27 mouse cellular contexts compared by ENCODE assay signal in the genomic region with DNA sequence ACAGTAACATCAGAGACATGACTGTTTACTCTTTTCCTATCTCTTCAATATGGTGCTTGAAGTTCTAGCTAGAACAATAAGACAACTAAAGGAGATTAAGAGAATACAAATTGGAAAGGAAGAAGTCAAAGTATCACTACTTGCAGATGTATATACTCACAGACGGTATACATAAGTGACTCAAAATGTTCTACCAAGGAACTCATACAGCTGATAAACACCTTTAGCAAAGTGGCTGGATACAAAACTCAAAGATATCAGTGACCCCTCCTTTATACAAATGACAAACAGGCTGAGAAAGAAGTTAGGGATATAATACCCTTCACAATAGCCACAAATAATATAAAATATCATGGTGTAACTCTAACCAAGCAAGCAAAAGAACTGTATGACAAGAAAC. TPM values are rescaled to one million over a fixed set of nuclear protein-coding genes. Genes with fewer than 3 reads are reported as not detected.
A peak's percentile ranks its signal among the peaks of the same experiment; 100 is the strongest.
DNase-seq lines count a peak whose midpoint lies in the region; ATAC-seq and TF ChIP-seq lines count a peak whose summit lies in the region.
"Had no signal": no experiment of that assay in that cellular context is flagged by ENCODE, and none has a peak within 500 bp of the region (broad histone marks: within the 10 kb centered on the region; RNA-seq: fewer than 3 reads in every experiment).

No protein-coding gene starts in this region.

- peak; percentile 28 to 75; a peak in 3 of 4 replicates for TF ChIP-seq EP300 in MEL (IDR thresholded peaks at IDR 0.05; ENCODE audit: low read depth in 1 of 2, low read length in 2 of 2)
- TF ChIP-seq EP300 in liver, embryonic 14.5 days (IDR thresholded peaks at IDR 0.05; ENCODE audit: low read depth) = peak; percentile 43

- TF ChIP-seq RAD21 in MEL (IDR thresholded peaks at IDR 0.05; ENCODE audit: low read depth, low read length) = no peak

- DNase-seq in gastrocnemius, adult 2 months = no peak
- no peak for DNase-seq in gastrocnemius, adult 8-10 months (ENCODE audit: low spot score in 2 of 2)
- peak; percentile 51 for DNase-seq in MEL (ENCODE audit: low read depth, low spot score)
- no peak for DNase-seq in liver, embryonic 14.5 days (ENCODE audit: low read depth in 3 of 3, low spot score in 3 of 3)
- no peak for DNase-seq in spleen, adult 18-20 months
- DNase-seq in frontal cortex, postnatal 14 days (ENCODE audit: low spot score in 2 of 2) = no peak
- DNase-seq in kidney, postnatal 10 days = no peak
- DNase-seq: adrenal gland, postnatal 10 days; adrenal gland, postnatal 36 days; cerebellum, adult 18-20 months; cerebellum, adult 9-10 months; cerebellum, postnatal 14 days; gastrocnemius, postnatal 10 days; gastrocnemius, postnatal 36 days; heart, postnatal 10 days; heart, postnatal 36 days had no signal

- H3K36me3 ChIP-seq in MEL (ENCODE audit: control insufficient read depth in 1 of 2, insufficient read depth in 2 of 2, low read length in 2 of 2) = peaks cover 0 to 51% of the 10 kb centered on the region in 2 experiments; a peak in 2 of 4 replicates
- H3K36me3 ChIP-seq in liver, embryonic 14.5 days (replicated peaks; ENCODE audit: control insufficient read depth, insufficient read depth, low read depth) = no peaks in the 10 kb centered on the region
- H3K36me3 ChIP-seq: forebrain, embryonic 10.5 days; heart, embryonic 12.5 days; heart, embryonic 15.5 days; hindbrain, embryonic 10.5 days; hindbrain, embryonic 13.5 days had no signal

- H3K9me3 ChIP-seq in MEL (replicated peaks; ENCODE audit: insufficient read depth, low read length) = no peaks in the 10 kb centered on the region
- H3K9me3 ChIP-seq in liver, embryonic 14.5 days (ENCODE audit: control insufficient read depth, low read length) = no peaks in the 10 kb centered on the region
- H3K9me3 ChIP-seq: forebrain, embryonic 10.5 days; forebrain, embryonic 13.5 days; heart, embryonic 12.5 days; heart, embryonic 15.5 days; hindbrain, embryonic 10.5 days had no signal

- TF ChIP-seq POLR2A in MEL (IDR thresholded peaks at IDR 0.05; ENCODE audit: control insufficient read depth in 1 of 2, insufficient read depth in 1 of 2, low read depth in 1 of 2, low read length in 2 of 2, poor library complexity in 1 of 2) = no peak

- peaks cover 25 to 46% of the 10 kb centered on the region in 2 experiments for H3K4me1 ChIP-seq in MEL (ENCODE audit: control insufficient read depth in 1 of 2, insufficient read depth in 2 of 2, low read length in 2 of 2)
- H3K4me1 ChIP-seq in liver, embryonic 14.5 days (replicated peaks; ENCODE audit: control insufficient read depth in 2 of 2, insufficient read depth in 2 of 2, low read length in 1 of 2) = peaks cover 12 to 30% of the 10 kb centered on the region in 2 experiments
- H3K4me1 ChIP-seq: forebrain, embryonic 10.5 days; forebrain, embryonic 13.5 days; hindbrain, embryonic 10.5 days; hindbrain, embryonic 13.5 days had no signal

- no peak overlapping the region for H3K4me2 ChIP-seq in liver, embryonic 14.5 days (ENCODE audit: low read depth)
- H3K4me2 ChIP-seq: forebrain, embryonic 13.5 days; heart, embryonic 12.5 days; heart, embryonic 15.5 days; hindbrain, embryonic 13.5 days had no signal

- peak; percentile 38; the same call in 1 of the 2 replicates for ATAC-seq in liver, embryonic 14.5 days (ENCODE audit: insufficient read depth)
- 0 out of 2 replicates have a peak, but pooled peaks have one; percentile 41 for ATAC-seq in megakaryocyte progenitor cell, adult 5-6 weeks (replicated peaks; ENCODE audit: poor library complexity)
- ATAC-seq: forebrain, embryonic 13.5 days; forebrain, embryonic 16.5 days; hindbrain, embryonic 16.5 days; Patski had no signal

- H3K27me3 ChIP-seq in MEL (ENCODE audit: control insufficient read depth in 1 of 2, insufficient read depth in 2 of 2, low read length in 2 of 2) = no peaks in the 10 kb centered on the region
- no peaks in the 10 kb centered on the region for H3K27me3 ChIP-seq in liver, embryonic 14.5 days (ENCODE audit: control insufficient read depth, insufficient read depth, low read length)
- H3K27me3 ChIP-seq: forebrain, embryonic 13.5 days; heart, embryonic 12.5 days; heart, embryonic 15.5 days; hindbrain, embryonic 13.5 days; Patski had no signal

- H3K4me3 ChIP-seq in gastrocnemius, adult 2 months = no peak overlapping the region
- no peak overlapping the region for H3K4me3 ChIP-seq in MEL (ENCODE audit: control insufficient read depth in 1 of 2, insufficient read depth in 1 of 2, low read depth in 2 of 2, low read length in 2 of 2)
- H3K4me3 ChIP-seq in liver, embryonic 14.5 days (ENCODE audit: insufficient read depth in 1 of 2, low read depth in 2 of 2, low read length in 2 of 2) = no peak overlapping the region
- H3K4me3 ChIP-seq: forebrain, embryonic 10.5 days; forebrain, embryonic 13.5 days; heart, embryonic 12.5 days; heart, embryonic 15.5 days; hindbrain, embryonic 10.5 days; hindbrain, embryonic 13.5 days had no signal

- no peak for TF ChIP-seq CTCF in gastrocnemius, adult 2 months (IDR thresholded peaks at IDR 0.05)
- no peak for TF ChIP-seq CTCF in MEL (IDR thresholded peaks at IDR 0.05 in 2 of 3, conservative IDR thresholded peaks at IDR 0.05 in 1 of 3; ENCODE audit: control insufficient read depth in 1 of 3, insufficient read depth in 1 of 3, low read depth in 2 of 3, low read length in 3 of 3, poor library complexity in 1 of 3, severe bottlenecking in 1 of 3)
- no peak for TF ChIP-seq CTCF in liver, embryonic 14.5 days (IDR thresholded peaks at IDR 0.05; ENCODE audit: low read depth)

- H3K9ac ChIP-seq in MEL (ENCODE audit: control insufficient read depth, low read depth, low read length, poor library complexity, severe bottlenecking) = no peak overlapping the region
- H3K9ac ChIP-seq in liver, embryonic 14.5 days (replicated peaks) = no peak overlapping the region
- H3K9ac ChIP-seq: forebrain, embryonic 13.5 days; heart, embryonic 12.5 days; heart, embryonic 15.5 days; hindbrain, embryonic 13.5 days had no signal

- H3K79me2 ChIP-seq in MEL (ENCODE audit: control insufficient read depth, insufficient read depth, low read length, poor library complexity) = no peaks in the 10 kb centered on the region

- intact Hi-C loops in gastrocnemius, adult 2 months (cut with DNase I) = no loop called here

- WGBS in liver, embryonic 14.5 days (ENCODE audit: insufficient replicate concordance) = 27% methylated on average over 1 of the region's 1 CpGs

- H3K27ac ChIP-seq in gastrocnemius, adult 2 months = peak overlapping the region; percentile 90; the same call in 1 of the 2 replicates
- no peak overlapping the region for H3K27ac ChIP-seq in MEL (ENCODE audit: control insufficient read depth, low read depth, low read length)
- no peak overlapping the region for H3K27ac ChIP-seq in liver, embryonic 14.5 days
- H3K27ac ChIP-seq: forebrain, embryonic 10.5 days; forebrain, embryonic 13.5 days; heart, embryonic 15.5 days; hindbrain, embryonic 10.5 days; hindbrain, embryonic 13.5 days had no signal

TF ChIP-seq in MEL, 35 proteins besides CTCF, POLR2A, EP300 and RAD21:
- TF ChIP-seq KAT2A (conservative IDR thresholded peaks at IDR 0.05; ENCODE audit: low read depth, low read length) = no peak
- TF ChIP-seq TBP (IDR thresholded peaks at IDR 0.05; ENCODE audit: low read depth, low read length) = no peak
- TF ChIP-seq ETS1 (IDR thresholded peaks at IDR 0.05; ENCODE audit: low read depth, low read length) = peak; percentile 35; the same call in 1 of the 2 replicates
- TF ChIP-seq E2F4 (IDR thresholded peaks at IDR 0.05; ENCODE audit: borderline replicate concordance, low read depth, low read length) = no peak
- TF ChIP-seq GABPA (IDR thresholded peaks at IDR 0.05; ENCODE audit: low read depth, low read length) = no peak
- TF ChIP-seq GATA1 (IDR thresholded peaks at IDR 0.05; ENCODE audit: low read depth, low read length) = peak; percentile 41; the same call in 1 of the 2 replicates
- TF ChIP-seq TAL1 (IDR thresholded peaks at IDR 0.05; ENCODE audit: low read length) = peak; percentile 54
- TF ChIP-seq MYB (IDR thresholded peaks at IDR 0.05; ENCODE audit: low read depth, low read length) = no peak
- no peak for TF ChIP-seq ZC3H11A (IDR thresholded peaks at IDR 0.05; ENCODE audit: low read depth, low read length)
- peak; percentile 54; the same call in 1 of the 2 replicates for TF ChIP-seq TCF12 (IDR thresholded peaks at IDR 0.05; ENCODE audit: low read depth, low read length)

RNA-seq across cellular contexts. Expression of a gene that starts 40.6 kb away (rescaled TPM):
- total RNA-seq in gastrocnemius, adult 2 months (2021) = 100 to 1,000 TPM in 1 of 2 experiments, 10 to 100 TPM in 1; 73.7 to 109 TPM
- total RNA-seq in gastrocnemius, adult 8-10 months (2022) = 10 to 100 TPM; 60.1 to 87.3 (median 74.7) TPM
- total RNA-seq in MEL (2012; rRNA removed) = 1.7 and 2.8 TPM in 2 replicates
- under 1 TPM in 1 of 2 experiments, not detected in 1; 0.50 TPM for polyA plus RNA-seq in MEL (2012; ENCODE audit: insufficient read depth in 1 of 2, insufficient read length in 2 of 2, low read depth in 1 of 2, low replicate concordance in 2 of 2, missing spikeins in 1 of 2)
- 2.1 and 6.6 TPM in 2 replicates for polyA plus RNA-seq in liver, embryonic 14.5 days (2012; rRNA removed)
- 0.19 and 0.22 TPM in 2 replicates for polyA plus RNA-seq in liver, embryonic 14.5 days (2014; fragmentation: Nextera tagmentation; extraction: Ambion mirVana)
- total RNA-seq in megakaryocyte progenitor cell, adult 5-6 weeks (2015) = 16.8 and 26.4 TPM in 2 replicates
- total RNA-seq in megakaryocyte progenitor cell, adult 5-6 weeks (2017) = 101 and 118 TPM in 2 replicates
- polyA plus RNA-seq: embryonic facial prominence, embryonic 11.5 days; forebrain, embryonic 10.5 days; forebrain, embryonic 13.5 days; hindbrain, embryonic 10.5 days; hindbrain, embryonic 13.5 days had no signal

RNA-seq across cellular contexts. Expression of a gene that starts 54.2 kb away (rescaled TPM):
- not detected for total RNA-seq in gastrocnemius, adult 2 months (2021)
- not detected for total RNA-seq in gastrocnemius, adult 8-10 months (2022)
- 0.26 TPM in 1 of 2 replicates, not detected in the other for total RNA-seq in MEL (2012; rRNA removed)
- polyA plus RNA-seq in MEL (2012; ENCODE audit: insufficient read depth in 1 of 2, insufficient read length in 2 of 2, low read depth in 1 of 2, low replicate concordance in 2 of 2, missing spikeins in 1 of 2) = not detected
- polyA plus RNA-seq in liver, embryonic 14.5 days (2012; rRNA removed) = 0.44 and 0.98 TPM in 2 replicates
- 0.97 and 1.1 TPM in 2 replicates for polyA plus RNA-seq in liver, embryonic 14.5 days (2014; fragmentation: Nextera tagmentation; extraction: Ambion mirVana)
- total RNA-seq in megakaryocyte progenitor cell, adult 5-6 weeks (2015) = 128 and 146 TPM in 2 replicates
- 109 and 150 TPM in 2 replicates for total RNA-seq in megakaryocyte progenitor cell, adult 5-6 weeks (2017)
- polyA plus RNA-seq: forebrain, embryonic 13.5 days; forebrain, embryonic 16.5 days; heart, embryonic 12.5 days; hindbrain, embryonic 10.5 days; hindbrain, embryonic 13.5 days; Patski had no signal

Comparison
In these comparisons a context has a peak if more than half of its experiments do, and no peak if none do; other contexts are left out.
1. RNA of a gene that starts 54.2 kb away (total RNA-seq): 109 to 150 TPM in megakaryocyte progenitor cell, adult 5-6 weeks; 0.26 TPM in MEL, not detected in gastrocnemius, adult 2 months and not detected in gastrocnemius, adult 8-10 months; every median in the first group is over 10 times any median in the second.